Mouse (Mus musculus) mouse trophoblast stem cell (cell line): ENCODE measurements at regions not wholly inside any gene's neighbourhood (a gene's known extent, or its start where the extent isn't known, plus 50 kb on each side); places are given as distances from the start of the nearest gene placed in this dataset.
"Not testable (repeated sequence)": the region's sequence is repeated elsewhere in the genome, so short reads cannot be mapped to it uniquely, and the experiment has no call there.

ENCODE experiments used
- in situ Hi-C, 2 experiments: fragments of 300-500 bp; cut with MseI, MboI; formaldehyde crosslinking; loops; 2 replicates in 1 of 2; 3 replicates in 1 of 2; pipeline ENCODE4 v1.15.1; 2025

- in situ Hi-C loops: no loop called here
Measured at GRCm38 (mm10) chr4:81530546-81530945, 87.9 kb upstream of the Mpdz start.

GRCm38 (mm10) chr4:81519151-81519550, 76.5 kb upstream of the Mpdz start:
- in situ Hi-C loops: not testable (repeated sequence)

DNA sequence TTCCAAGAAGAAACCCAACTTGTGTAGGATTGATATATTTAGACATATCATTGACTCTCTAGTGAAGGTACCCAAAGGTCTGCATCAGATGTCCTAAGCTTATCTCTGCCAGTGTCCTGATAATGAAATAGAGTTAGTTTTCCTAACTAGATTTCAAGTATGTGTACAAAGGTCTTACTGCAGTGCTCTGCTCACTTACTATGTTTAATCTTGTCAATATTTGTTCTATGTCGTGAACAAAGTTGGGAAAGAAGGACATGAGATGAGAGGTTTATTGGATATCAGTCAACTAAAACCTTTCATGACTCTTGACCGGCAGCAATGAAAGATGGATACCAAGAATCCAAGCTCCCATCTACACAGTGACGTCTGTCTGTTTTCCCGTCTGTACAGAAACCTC, 71.9 kb upstream of the Mpdz start:
- in situ Hi-C loops: no loop called here

DNA sequence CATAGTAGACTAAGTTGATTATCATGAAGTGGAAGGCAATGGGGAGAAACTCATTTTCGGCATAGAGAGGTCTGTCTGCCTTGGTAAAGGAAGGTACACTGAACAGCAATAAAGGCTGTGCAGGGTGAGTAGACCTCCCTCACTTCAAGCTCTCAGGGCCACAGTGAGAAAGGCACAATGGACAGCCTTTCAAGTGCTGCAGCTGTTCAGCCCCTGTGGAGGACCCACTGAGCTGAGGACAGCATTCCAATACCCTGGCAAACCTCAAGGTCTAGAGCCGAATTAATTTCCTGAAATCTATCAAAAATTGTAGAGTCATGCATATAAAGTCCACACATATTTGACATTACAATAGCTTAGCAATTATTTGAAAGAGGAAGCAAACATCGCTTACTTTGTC, 69.8 kb upstream of the Mpdz start:
- in situ Hi-C loops: no loop called here

- in situ Hi-C loops: no loop called here
Measured at GRCm38 (mm10) chr4:81508776-81509175, 66.2 kb upstream of the Mpdz start.

GRCm38 (mm10) chr4:81506841-81507240, 64.2 kb upstream of the Mpdz start:
- in situ Hi-C loops: no loop called here

DNA sequence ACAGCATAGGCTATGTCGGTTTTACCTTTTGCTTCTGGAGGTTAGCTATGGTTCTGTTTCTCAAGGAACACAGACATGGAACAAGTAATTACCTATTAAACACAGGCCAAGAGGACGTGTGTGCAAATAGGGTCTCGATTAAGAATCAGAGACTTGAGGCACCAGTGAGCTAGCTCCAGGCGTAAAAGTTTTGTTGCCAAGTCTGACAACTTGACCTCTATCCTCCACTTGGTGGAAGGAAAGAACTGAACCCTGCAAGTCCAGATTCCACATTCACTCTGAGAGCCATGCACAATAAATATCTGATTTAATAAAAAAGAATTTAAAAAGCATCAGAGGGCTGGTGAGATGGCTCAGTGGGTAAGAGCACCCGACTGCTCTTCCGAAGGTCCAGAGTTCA, 63.7 kb upstream of the Mpdz start:
- in situ Hi-C loops: no loop called here

- in situ Hi-C loops: no loop called here
Measured at GRCm38 (mm10) chr4:81505096-81505495, 62.5 kb upstream of the Mpdz start.

DNA sequence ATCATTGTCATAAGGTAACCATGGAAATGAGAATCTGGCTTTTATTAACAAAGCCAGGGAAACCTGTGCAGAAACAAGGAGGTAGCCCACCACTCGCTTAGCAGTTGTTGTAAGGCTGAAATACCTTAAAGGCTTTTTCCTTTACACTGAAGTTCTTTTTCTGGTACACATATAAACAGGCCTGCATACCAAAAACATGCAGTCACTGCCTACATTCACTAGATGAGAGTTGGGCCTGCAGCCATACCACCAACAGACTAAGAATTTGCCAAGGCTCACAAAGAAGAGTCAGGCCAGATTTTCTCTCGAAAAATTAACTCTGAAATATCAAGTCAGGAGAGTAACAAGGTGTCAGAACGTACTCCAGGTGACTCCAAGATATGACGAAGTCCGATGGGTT, 61.3 kb upstream of the Mpdz start:
- in situ Hi-C loops: no loop called here

DNA sequence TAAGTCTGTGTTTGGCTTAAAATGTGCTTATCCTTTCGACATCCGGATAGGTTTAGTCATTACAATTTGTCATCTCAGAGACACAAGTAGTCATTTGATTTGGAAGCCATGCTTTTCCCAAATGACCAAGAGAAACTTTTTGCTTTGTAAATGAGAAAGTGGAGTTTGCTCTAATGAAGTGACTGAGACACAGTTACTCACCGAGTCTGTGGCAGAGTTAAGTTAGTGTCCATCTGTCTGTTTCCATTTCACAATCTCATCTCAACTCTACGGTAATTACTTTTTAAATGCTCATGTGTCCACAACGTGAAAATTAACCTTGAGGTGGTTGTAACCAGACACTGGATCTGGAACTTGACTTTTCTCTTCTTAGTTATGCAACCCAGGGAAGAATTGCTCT, 59.2 kb upstream of the Mpdz start:
- in situ Hi-C loops: no loop called here

DNA sequence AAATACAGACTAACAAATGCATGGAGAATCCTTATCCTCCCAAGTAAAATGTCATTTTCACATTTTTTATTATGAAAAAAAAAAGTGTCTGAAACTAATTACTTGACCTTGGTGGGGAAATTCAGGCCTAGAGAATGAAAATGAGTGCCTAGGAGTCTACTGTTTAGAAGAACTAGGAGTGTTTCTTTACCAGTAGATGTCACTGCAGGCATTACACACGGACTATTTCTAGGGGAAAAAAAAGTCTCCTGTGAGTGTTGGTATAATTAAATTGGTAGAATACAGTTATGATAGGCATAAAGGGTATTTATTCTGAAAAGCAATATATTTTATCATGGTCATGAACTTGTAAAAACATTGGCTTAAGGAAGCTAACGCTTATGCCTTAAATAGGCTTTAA, 55.5 kb upstream of the Mpdz start:
- in situ Hi-C loops: no loop called here

DNA sequence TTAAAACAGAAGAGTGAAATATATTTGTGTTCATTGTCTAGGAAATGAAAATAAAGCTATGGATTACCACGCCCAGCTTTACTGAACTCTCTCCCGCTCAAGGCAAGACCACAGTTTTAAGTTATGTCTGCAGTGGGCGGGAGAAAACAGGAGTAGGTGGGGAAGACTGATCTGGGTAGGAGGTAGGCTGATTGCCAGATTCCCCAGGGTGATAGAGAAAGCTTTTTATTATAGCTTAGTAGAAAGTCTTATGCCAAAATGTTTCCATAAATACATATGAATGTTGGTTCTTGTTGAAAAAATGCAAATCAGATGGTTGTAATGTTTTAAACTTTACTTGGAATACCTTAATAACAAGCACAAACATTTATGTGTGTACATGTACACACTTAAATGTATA, 50.2 kb upstream of the Mpdz start:
- in situ Hi-C loops: no loop called here
